Mouse (Mus musculus) lung, embryonic 16.5 days (tissue): ENCODE results near the gene Pcdh15. TPM values are rescaled to one million over a fixed set of nuclear protein-coding genes. Genes with fewer than 3 reads are reported as not detected.

Source experiments
- ATAC-seq: fragments of 200-750 bp; cut with Nextera tagmentation; 2 replicates; pipeline ENCODE4 v1.8.0; 2017; ENCODE audit warnings: low read depth, mild to moderate bottlenecking, moderate library complexity
- H3K27ac ChIP-seq: fragments of 300-500 bp; sonication (generic); 2 replicates; pipeline ENCODE4 v1.5.1; 2014; ENCODE audit warnings: mild to moderate bottlenecking, control low read depth, low read length
- H3K27me3 ChIP-seq: fragments of 300-500 bp; sonication (generic); 2 replicates; pipeline ENCODE4 v1.6.1; 2014; ENCODE audit warnings: low read depth, low read length, mixed read lengths; ENCODE audit not compliant: control insufficient read depth, insufficient read depth
- H3K36me3 ChIP-seq: fragments of 300-500 bp; sonication (generic); 2 replicates; pipeline ENCODE4 v1.6.1; 2014; ENCODE audit warnings: low read length; ENCODE audit not compliant: control insufficient read depth, insufficient read depth
- H3K4me1 ChIP-seq: fragments of 300-500 bp; sonication (generic); replicated peaks from 2 replicates; pipeline ENCODE4 v1.6.1; 2014; ENCODE audit warnings: low read length, mixed read lengths; ENCODE audit not compliant: control insufficient read depth, insufficient read depth
- H3K4me2 ChIP-seq: fragments of 300-500 bp; sonication (generic); 2 replicates; pipeline ENCODE4 v1.6.1; 2014; ENCODE audit warnings: low read depth, low read length, control low read depth
- H3K4me3 ChIP-seq: fragments of 300-500 bp; sonication (generic); 2 replicates; pipeline ENCODE4 v1.5.1; 2014; ENCODE audit warnings: mild to moderate bottlenecking, low read length, control low read depth
- H3K9ac ChIP-seq: fragments of 300-500 bp; sonication (generic); 2 replicates; pipeline ENCODE4 v1.6.1; 2014; ENCODE audit warnings: low read length, control low read depth
- H3K9me3 ChIP-seq: fragments of 300-500 bp; sonication (generic); 2 replicates; pipeline ENCODE4 v1.6.1; 2016; ENCODE audit warnings: low read length; ENCODE audit not compliant: control insufficient read depth
- WGBS: fragments of 180-500 bp; shearing (Covaris S2); extraction: QIAGEN DNeasy Blood & Tissue Kit; methylation state at CpG from one replicate; pipeline ENCODE4 v1.1.7; 2014; 5-methylcytosine and 5-hydroxymethylcytosine counted together
- polyA plus RNA-seq: library from polyadenylated mRNA; unstranded; fragments of >200 nt; fragmentation: Nextera tagmentation; extraction: Ambion mirVana; gene quantifications from 2 replicates; pipeline ENCODE4 v1.2.1, GENCODE M21; 2015

Gene Pcdh15
- polyA plus RNA-seq, 1 experiment from 2014 or later, result 0.08 TPM

DNA sequence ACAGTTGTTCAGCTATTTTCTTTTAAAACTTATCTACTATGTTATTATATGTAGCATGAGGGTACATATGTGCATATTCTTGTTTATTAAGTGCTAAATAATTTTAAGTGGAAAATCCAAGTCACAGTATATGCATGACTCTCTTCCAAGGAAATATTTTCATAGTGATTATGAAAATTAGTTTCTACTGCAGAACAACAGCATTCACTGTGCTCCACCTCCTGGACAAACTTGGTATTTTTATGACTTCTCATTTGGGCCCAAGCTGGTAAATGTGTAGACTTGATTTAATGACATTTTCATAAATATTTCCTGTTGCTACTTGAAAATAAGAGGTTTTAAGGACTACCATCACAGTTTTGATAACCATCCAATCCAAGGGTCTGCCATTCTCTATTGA lies 1104.5 kb downstream of the Pcdh15 start:
- no peak overlapping the region for H3K4me2 ChIP-seq
- H3K27ac ChIP-seq, result no peak overlapping the region
- H3K27me3 ChIP-seq, result no peaks in the 10 kb centered on the region
- no peak overlapping the region for H3K4me3 ChIP-seq
- H3K9me3 ChIP-seq, result no peaks in the 10 kb centered on the region
- no peaks in the 10 kb centered on the region for H3K36me3 ChIP-seq
- ATAC-seq, result no peak
- no peaks in the 10 kb centered on the region for H3K4me1 ChIP-seq
- H3K9ac ChIP-seq, result no peak overlapping the region

DNA sequence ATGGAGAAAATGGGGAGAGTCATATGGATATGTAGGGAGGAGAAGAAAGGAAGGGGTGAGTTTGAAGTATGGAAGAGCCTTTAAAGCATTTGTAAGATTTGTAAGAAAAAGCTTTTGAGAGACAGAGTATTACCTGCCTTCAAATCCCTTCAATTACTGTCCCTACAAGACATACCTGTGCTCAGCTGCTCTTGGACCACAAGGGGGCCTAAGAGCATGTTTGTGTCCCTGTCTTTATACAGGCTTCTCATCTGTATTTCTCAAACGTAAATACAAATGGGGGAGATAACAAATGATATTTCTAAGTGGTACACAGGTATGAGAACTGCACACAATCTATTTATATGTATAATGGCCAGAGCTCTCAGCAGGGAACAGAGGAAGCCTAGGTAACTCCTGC lies 1118.1 kb downstream of the Pcdh15 start:
- H3K27me3 ChIP-seq, result no peaks in the 10 kb centered on the region
- H3K36me3 ChIP-seq, result no peaks in the 10 kb centered on the region
- 19% methylated on average over 1 of the region's 1 CpGs for WGBS
- H3K9ac ChIP-seq, result no peak overlapping the region
- H3K9me3 ChIP-seq, result no peaks in the 10 kb centered on the region
- no peak for ATAC-seq
- H3K27ac ChIP-seq, result no peak overlapping the region
- H3K4me3 ChIP-seq, result no peak overlapping the region
- no peaks in the 10 kb centered on the region for H3K4me1 ChIP-seq
- no peak overlapping the region for H3K4me2 ChIP-seq

DNA sequence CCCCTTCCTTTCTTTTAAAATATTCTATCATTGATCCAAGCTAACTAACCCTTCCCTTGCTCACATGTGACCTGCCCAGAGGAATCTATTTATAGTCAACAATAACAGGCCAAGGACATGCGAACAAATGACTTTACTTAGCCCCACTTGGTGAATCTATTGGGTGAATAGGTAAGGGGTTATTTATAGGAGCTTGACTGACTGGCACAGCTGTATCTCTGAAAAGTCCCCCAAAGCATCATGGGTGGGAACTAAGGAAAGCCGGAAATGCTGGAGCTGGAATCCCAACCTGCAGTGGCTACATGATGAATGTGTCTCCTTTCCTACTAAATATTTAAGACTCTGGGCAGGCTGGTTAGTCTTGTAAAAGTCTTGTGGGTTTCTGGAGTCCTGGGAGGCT lies 1121.3 kb downstream of the Pcdh15 start:
- H3K27me3 ChIP-seq, result no peaks in the 10 kb centered on the region
- H3K4me1 ChIP-seq, result no peaks in the 10 kb centered on the region
- no peak overlapping the region for H3K27ac ChIP-seq
- H3K4me3 ChIP-seq, result no peak overlapping the region
- H3K36me3 ChIP-seq, result no peaks in the 10 kb centered on the region
- H3K9me3 ChIP-seq, result no peaks in the 10 kb centered on the region
- ATAC-seq, result no peak
- WGBS, result 76% methylated on average over 2 of the region's 2 CpGs
- no peak overlapping the region for H3K4me2 ChIP-seq
- H3K9ac ChIP-seq, result no peak overlapping the region

DNA sequence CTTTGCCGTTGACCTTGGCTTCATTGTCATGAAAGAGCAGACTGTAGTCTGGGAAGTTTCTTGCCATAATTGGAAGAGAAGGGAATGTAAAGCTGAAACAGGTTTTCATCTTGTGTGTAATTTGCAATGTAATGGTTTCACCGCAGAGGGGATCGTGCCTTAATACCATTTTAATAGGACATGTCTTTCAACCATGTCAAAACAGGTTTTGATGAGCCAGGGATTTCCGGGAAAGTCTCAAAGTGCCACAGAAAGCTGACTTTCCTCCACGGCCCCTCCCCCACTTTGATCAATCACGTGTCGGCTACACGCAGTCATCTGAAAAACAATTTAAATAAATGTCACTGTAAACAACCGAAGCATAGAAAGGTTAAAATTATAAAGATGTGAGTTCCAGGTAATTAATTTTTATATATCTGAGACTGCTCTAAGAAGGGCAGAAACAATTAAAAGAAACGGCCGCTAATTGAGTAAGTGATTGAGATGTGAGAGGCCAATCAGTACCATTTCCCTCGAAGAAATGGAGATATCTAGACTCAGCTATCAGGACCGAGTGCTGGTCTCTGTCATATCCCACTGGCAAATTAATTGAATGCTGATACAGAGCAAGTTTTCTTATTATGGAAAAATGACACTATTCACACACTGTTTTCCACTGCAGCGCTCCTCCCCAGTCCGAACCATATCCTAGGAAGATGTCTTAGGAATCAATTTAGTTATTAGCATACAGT lies 1158.7 kb downstream of the Pcdh15 start:
- H3K4me1 ChIP-seq, result no peaks in the 10 kb centered on the region
- no peak overlapping the region for H3K4me3 ChIP-seq
- no peak overlapping the region for H3K4me2 ChIP-seq
- no peak overlapping the region for H3K9ac ChIP-seq
- H3K36me3 ChIP-seq, result no peaks in the 10 kb centered on the region
- no peaks in the 10 kb centered on the region for H3K27me3 ChIP-seq
- WGBS, result 79% methylated on average over 15 of the region's 15 CpGs
- ATAC-seq, result no peak
- H3K27ac ChIP-seq, result no peak overlapping the region
- no peaks in the 10 kb centered on the region for H3K9me3 ChIP-seq

DNA sequence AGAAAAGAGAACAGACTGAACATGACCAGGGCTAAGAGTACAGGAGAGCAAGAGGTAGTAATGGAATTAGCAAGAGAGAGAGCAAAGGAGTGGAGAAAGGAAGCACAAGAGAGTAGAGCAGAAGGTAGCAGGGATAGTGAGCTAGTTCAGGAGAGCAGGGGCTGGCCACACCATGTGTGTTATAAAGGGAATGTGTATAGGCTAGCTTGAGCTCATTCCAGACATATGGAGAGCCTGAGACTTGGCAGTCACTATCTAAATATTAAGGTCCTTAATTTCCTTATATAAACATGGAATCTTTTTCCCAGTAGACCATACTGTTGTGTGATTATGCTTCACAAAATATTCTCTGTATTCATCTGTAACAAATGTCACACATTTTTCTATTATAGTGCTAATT lies 1159.5 kb downstream of the Pcdh15 start:
- H3K4me3 ChIP-seq, result no peak overlapping the region
- no peak overlapping the region for H3K9ac ChIP-seq
- H3K36me3 ChIP-seq, result no peaks in the 10 kb centered on the region
- H3K9me3 ChIP-seq, result no peaks in the 10 kb centered on the region
- H3K27ac ChIP-seq, result no peak overlapping the region
- no peaks in the 10 kb centered on the region for H3K4me1 ChIP-seq
- 0 out of 2 replicates have a peak, but pooled peaks have one; percentile 20 for ATAC-seq
- no peaks in the 10 kb centered on the region for H3K27me3 ChIP-seq
- no peak overlapping the region for H3K4me2 ChIP-seq

DNA sequence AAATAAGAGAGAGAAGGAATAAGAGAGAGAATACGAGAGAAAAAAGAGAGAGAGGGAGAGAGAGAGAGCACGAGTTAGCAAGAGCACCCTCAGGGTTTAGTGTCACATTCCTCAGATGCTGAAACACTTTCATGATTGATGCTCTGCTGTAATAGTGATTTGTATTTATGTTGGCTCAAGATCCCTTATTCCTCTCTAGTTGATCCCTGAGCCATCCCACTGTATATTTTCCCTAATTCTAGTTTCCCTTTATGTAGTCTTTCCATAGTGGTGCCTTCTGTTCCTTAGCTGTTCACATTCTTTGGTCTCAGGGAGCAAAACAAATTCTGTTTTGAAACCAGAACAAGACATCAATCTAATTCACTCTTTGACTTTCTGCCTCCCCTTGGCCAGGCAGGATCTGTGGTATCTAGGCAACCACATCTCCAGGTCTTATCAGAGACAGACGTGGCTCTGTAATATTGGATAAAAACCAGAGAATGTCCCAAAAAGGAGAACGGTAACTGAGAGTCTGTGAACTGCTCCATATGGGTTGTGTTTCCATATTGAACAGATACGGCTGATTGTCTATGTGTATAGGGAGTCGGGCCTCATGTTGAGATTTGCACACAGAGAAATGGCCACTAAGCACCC lies 1170.6 kb downstream of the Pcdh15 start:
- ATAC-seq, result no peak
- H3K27ac ChIP-seq, result no peak overlapping the region

DNA sequence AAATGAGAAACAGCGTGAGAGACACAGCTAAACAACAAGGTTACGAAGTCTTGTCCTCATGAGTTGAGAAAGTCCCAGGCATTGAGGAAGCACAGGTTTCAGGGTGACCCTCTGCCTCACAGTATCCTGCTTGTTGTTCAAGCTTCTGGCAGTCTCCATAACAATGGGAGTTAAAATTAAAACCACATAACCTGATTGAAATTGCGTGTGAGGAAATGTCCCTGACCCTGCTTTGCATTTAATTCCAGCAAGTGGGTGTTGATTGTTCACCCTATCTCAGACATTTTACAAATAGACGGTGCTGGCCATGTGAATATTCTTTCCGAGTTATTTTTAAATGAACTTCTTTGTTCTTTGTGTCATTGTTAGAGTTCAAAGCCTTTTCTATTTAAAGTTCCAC lies 1171.8 kb downstream of the Pcdh15 start:
- 66% methylated on average over 5 of the region's 5 CpGs for WGBS
- H3K4me2 ChIP-seq, result no peak overlapping the region

More for the DNA sequence above, 1170.6 kb downstream of the Pcdh15 start:
- H3K4me2 ChIP-seq, result no peak overlapping the region
- H3K4me3 ChIP-seq, result no peak overlapping the region
- H3K36me3 ChIP-seq, result no peaks in the 10 kb centered on the region
- H3K4me1 ChIP-seq, result no peaks in the 10 kb centered on the region
- 34% methylated on average over 6 of the region's 6 CpGs for WGBS
- no peaks in the 10 kb centered on the region for H3K9me3 ChIP-seq
- no peak overlapping the region for H3K9ac ChIP-seq
- H3K27me3 ChIP-seq, result no peaks in the 10 kb centered on the region

DNA sequence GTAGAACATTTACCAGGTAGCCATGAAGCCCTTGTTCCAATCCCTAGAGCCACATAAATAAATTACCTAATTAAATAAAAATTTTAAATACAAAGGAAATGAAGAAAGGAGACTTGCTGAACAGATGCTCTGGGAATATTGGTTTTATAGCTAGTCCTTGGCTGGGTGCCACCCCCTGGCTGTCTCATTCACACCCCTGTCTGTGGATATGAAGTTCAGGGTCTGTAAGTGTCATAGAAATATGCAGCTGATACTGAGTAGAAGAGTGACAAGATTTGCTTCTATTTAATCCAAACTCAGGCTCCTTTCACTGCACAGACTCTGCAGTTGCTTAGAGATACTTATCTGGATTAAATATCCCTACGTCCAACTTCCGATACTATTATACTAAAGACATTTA lies 1205.0 kb downstream of the Pcdh15 start:
- Histone ChIP-seq H3K36me3 (no peaks in the 10 kb centered on the region), H3K4me1 (no peaks in the 10 kb centered on the region), H3K4me2 (no peak overlapping the region), H3K27ac (no peak overlapping the region), H3K27me3 (no peaks in the 10 kb centered on the region), H3K9me3 (no peaks in the 10 kb centered on the region), H3K4me3 (no peak overlapping the region), H3K9ac (no peak overlapping the region)
- WGBS, result 59% methylated on average over 2 of the region's 2 CpGs
- ATAC-seq, result no peak

More for the DNA sequence above, 1171.8 kb downstream of the Pcdh15 start:
- Histone ChIP-seq H3K4me3 (no peak overlapping the region), H3K4me1 (no peaks in the 10 kb centered on the region), H3K9me3 (no peaks in the 10 kb centered on the region), H3K27ac (no peak overlapping the region), H3K36me3 (no peaks in the 10 kb centered on the region), H3K9ac (no peak overlapping the region), H3K27me3 (no peaks in the 10 kb centered on the region)
- ATAC-seq, result no peak

DNA sequence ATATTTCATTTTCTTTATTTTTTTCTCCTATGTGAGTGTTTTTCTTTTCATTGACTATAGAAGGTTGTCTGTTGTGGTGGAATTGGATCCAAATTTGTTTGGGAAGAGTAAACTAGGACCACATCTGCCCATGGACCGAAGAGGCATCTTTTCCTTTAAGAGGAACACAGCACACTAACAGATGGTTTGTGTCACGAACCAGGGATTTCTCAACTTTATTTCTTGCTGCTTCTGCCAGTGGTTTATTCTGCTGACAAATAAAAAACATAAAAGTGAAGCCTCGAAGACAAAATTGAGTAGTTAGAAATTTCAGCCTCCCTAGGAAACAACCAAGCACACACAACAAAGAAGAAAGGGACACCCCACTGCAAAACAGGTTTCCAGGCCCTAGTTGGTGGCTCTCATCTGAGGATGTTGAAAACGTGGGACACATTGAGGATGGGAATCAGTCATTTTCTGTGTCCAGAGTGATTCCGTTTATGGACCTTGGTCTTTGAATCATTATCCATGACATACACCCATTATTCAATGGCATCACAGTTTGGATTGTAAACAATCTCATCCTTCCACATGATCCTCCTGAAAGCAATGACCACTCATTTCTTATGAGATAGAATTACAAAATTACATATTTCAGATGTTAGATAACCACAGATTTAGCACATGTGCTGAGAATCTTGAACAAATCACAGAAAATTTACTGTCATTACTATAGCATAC lies 1206.5 kb downstream of the Pcdh15 start:
- no peak overlapping the region for H3K4me3 ChIP-seq
- 34% methylated on average over 5 of the region's 5 CpGs for WGBS
- no peaks in the 10 kb centered on the region for H3K4me1 ChIP-seq
- no peaks in the 10 kb centered on the region for H3K9me3 ChIP-seq
- peak overlapping the region; percentile 61; the same call in 1 of the 2 replicates for H3K27ac ChIP-seq
- no peaks in the 10 kb centered on the region for H3K36me3 ChIP-seq
- no peak overlapping the region for H3K9ac ChIP-seq
- peak; percentile 90 for ATAC-seq
- H3K4me2 ChIP-seq, result no peak overlapping the region
- no peaks in the 10 kb centered on the region for H3K27me3 ChIP-seq
